Mouse (Mus musculus) stomach, postnatal 0 days (tissue): ENCODE measurements at regions not wholly inside any gene's neighbourhood (a gene's known extent, or its start where the extent isn't known, plus 50 kb on each side); places are given as distances from the start of the nearest gene placed in this dataset.

Experiments
- ATAC-seq: fragments of 200-750 bp; cut with Nextera tagmentation; 2 replicates; pipeline ENCODE4 v1.8.0; 2017; ENCODE audit not compliant: low FRiP score, low TSS enrichment
- DNase-seq: peaks from one replicate; pipeline ENCODE4 v3.0.0-alpha.2; 2016; ENCODE audit warnings: low spot score
- H3K27ac ChIP-seq: fragments of 300-500 bp; sonication (generic); replicated peaks from 2 replicates; pipeline ENCODE4 v1.5.1; 2014; ENCODE audit warnings: mild to moderate bottlenecking, control low read depth
- H3K27me3 ChIP-seq: fragments of 300-500 bp; sonication (generic); 2 replicates; pipeline ENCODE4 v1.6.1; 2014; ENCODE audit warnings: low read length; ENCODE audit not compliant: control insufficient read depth, insufficient read depth
- H3K36me3 ChIP-seq: fragments of 300-500 bp; sonication (generic); 2 replicates; pipeline ENCODE4 v1.6.1; 2014; ENCODE audit warnings: low read length, mixed read lengths; ENCODE audit not compliant: control insufficient read depth, insufficient read depth
- H3K4me1 ChIP-seq: fragments of 300-500 bp; sonication (generic); replicated peaks from 2 replicates; pipeline ENCODE4 v1.6.1; 2014; ENCODE audit warnings: antibody characterized with exemption; ENCODE audit not compliant: control insufficient read depth, insufficient read depth
- H3K4me2 ChIP-seq: fragments of 300-500 bp; sonication (generic); replicated peaks from 2 replicates; pipeline ENCODE4 v1.6.1; 2014; ENCODE audit warnings: low read depth, mild to moderate bottlenecking, control low read depth, moderate library complexity
- H3K4me3 ChIP-seq: fragments of 300-500 bp; sonication (generic); 2 replicates; pipeline ENCODE4 v1.5.1; 2014; ENCODE audit warnings: low read depth, low read length, control low read depth
- H3K9ac ChIP-seq: fragments of 300-500 bp; sonication (generic); 2 replicates; pipeline ENCODE4 v1.6.1; 2014; ENCODE audit warnings: mild to moderate bottlenecking, low read length, control low read depth, mixed read lengths
- H3K9me3 ChIP-seq: fragments of 300-500 bp; sonication (generic); 2 replicates; pipeline ENCODE4 v1.6.1; 2016; ENCODE audit warnings: low read length; ENCODE audit not compliant: control insufficient read depth
- CTCF ChIP-seq: IDR thresholded peaks from 2 replicates; pipeline ENCODE4 v1.5.1; 2016; ENCODE audit warnings: antibody characterized with exemption, low read depth, mild to moderate bottlenecking, moderate library complexity
- EP300 ChIP-seq: optimal IDR thresholded peaks from 2 replicates; pipeline ENCODE3; 2016; ENCODE audit warnings: antibody characterized with exemption
- WGBS: fragments of 180-500 bp; shearing (Covaris S2); extraction: QIAGEN DNeasy Blood & Tissue Kit; methylation state at CpG from one replicate; pipeline ENCODE4 v1.1.7; 2014; 5-methylcytosine and 5-hydroxymethylcytosine counted together

- Histone ChIP-seq H3K9me3 (no peaks in the 10 kb centered on the region), H3K36me3 (no peaks in the 10 kb centered on the region), H3K4me2 (no peak overlapping the region), H3K27me3 (no peaks in the 10 kb centered on the region), H3K4me1 (no peaks in the 10 kb centered on the region), H3K9ac (no peak overlapping the region), H3K27ac (no peak overlapping the region), H3K4me3 (no peak overlapping the region)
- DNase-seq = no peak
- no peak for TF ChIP-seq CTCF
- no peak for TF ChIP-seq EP300
- 54% methylated on average over 8 of the region's 8 CpGs for WGBS
- no peak for ATAC-seq
Observed at GRCm38 (mm10) chr3:115766153-115766552, 51.3 kb upstream of the S1pr1 start.

GRCm38 (mm10) chr3:115768290-115768689 is 53.4 kb upstream of the S1pr1 start:
- no peaks in the 10 kb centered on the region for H3K36me3 ChIP-seq
- H3K9ac ChIP-seq = no peak overlapping the region
- H3K9me3 ChIP-seq = no peaks in the 10 kb centered on the region
- DNase-seq (no peak), ATAC-seq (no peak)
- no peaks in the 10 kb centered on the region for H3K27me3 ChIP-seq
- H3K4me1 ChIP-seq = no peaks in the 10 kb centered on the region
- no peak overlapping the region for H3K4me2 ChIP-seq
- WGBS = 88% methylated on average over 1 of the region's 1 CpGs
- H3K27ac ChIP-seq = no peak overlapping the region
- no peak overlapping the region for H3K4me3 ChIP-seq
- TF ChIP-seq CTCF = no peak
- TF ChIP-seq EP300 = no peak

GRCm38 (mm10) chr3:115768761-115769530 is 54.1 kb upstream of the S1pr1 start:
- WGBS = 75% methylated on average over 19 of the region's 19 CpGs
- Histone ChIP-seq H3K27ac (no peak overlapping the region), H3K4me2 (no peak overlapping the region), H3K4me1 (no peaks in the 10 kb centered on the region), H3K4me3 (no peak overlapping the region), H3K36me3 (no peaks in the 10 kb centered on the region), H3K9me3 (no peaks in the 10 kb centered on the region), H3K9ac (no peak overlapping the region), H3K27me3 (no peaks in the 10 kb centered on the region)
- TF ChIP-seq CTCF = no peak
- TF ChIP-seq EP300 = peak; percentile 59
- DNase-seq (no peak), ATAC-seq (no peak; the same call in 1 of the 2 replicates)

GRCm38 (mm10) chr3:115772676-115773075 is 57.8 kb upstream of the S1pr1 start:
- no peaks in the 10 kb centered on the region for H3K4me1 ChIP-seq
- DNase-seq (no peak), ATAC-seq (no peak)
- H3K9me3 ChIP-seq = no peaks in the 10 kb centered on the region
- H3K4me3 ChIP-seq = no peak overlapping the region
- TF ChIP-seq EP300 (no peak), CTCF (no peak)
- H3K27ac ChIP-seq = no peak overlapping the region
- H3K4me2 ChIP-seq = no peak overlapping the region
- no peak overlapping the region for H3K9ac ChIP-seq
- no peaks in the 10 kb centered on the region for H3K36me3 ChIP-seq
- 67% methylated on average over 5 of the region's 5 CpGs for WGBS
- H3K27me3 ChIP-seq = no peaks in the 10 kb centered on the region

DNA sequence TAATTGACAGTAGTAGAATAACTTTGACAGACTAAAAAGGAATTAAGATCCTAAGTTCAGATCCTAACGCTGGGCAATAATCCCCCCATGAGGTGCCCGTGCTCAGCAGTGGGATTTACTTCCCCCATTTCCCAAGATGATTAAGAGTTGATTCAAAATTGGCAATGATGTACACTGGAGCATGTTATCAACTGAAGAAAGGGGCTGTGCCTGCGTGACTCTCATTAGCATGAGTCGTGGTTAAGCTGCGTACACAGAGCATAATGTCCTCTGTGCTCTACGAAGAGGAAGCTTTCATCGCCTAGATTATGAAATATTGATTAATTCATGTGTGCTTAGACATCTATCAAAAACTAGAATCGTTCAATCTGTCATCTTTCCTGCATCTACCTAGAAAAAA is 59.4 kb upstream of the S1pr1 start:
- no peaks in the 10 kb centered on the region for H3K9me3 ChIP-seq
- 54% methylated on average over 8 of the region's 8 CpGs for WGBS
- H3K4me1 ChIP-seq = no peaks in the 10 kb centered on the region
- DNase-seq (no peak), ATAC-seq (no peak)
- H3K4me2 ChIP-seq = no peak overlapping the region
- H3K27me3 ChIP-seq = no peaks in the 10 kb centered on the region
- TF ChIP-seq EP300 (no peak), CTCF (no peak)
- H3K9ac ChIP-seq = no peak overlapping the region
- H3K36me3 ChIP-seq = no peaks in the 10 kb centered on the region
- H3K27ac ChIP-seq = no peak overlapping the region
- H3K4me3 ChIP-seq = no peak overlapping the region

DNA sequence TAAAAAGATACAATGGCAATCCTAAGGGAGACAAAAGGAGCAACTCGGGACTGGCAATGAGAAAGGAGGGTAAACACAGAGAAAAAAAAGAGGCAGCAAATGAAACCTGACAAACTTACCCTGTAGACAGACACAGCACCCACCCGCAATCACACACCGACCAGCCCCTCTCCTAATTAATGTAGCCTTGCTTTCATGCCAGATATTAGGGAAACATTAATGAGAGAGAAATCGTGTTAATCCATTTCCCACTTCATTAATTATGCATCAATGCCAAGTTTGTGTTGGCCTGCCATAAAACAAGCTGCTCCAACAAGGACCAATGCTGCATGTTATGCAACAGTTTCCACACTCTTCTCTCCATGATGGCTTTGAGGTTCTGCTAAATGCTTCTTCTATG is 59.9 kb upstream of the S1pr1 start:
- Histone ChIP-seq H3K4me1 (no peaks in the 10 kb centered on the region), H3K27ac (no peak overlapping the region), H3K9ac (no peak overlapping the region), H3K36me3 (no peaks in the 10 kb centered on the region), H3K4me2 (no peak overlapping the region), H3K27me3 (no peaks in the 10 kb centered on the region), H3K4me3 (no peak overlapping the region), H3K9me3 (no peaks in the 10 kb centered on the region)
- ATAC-seq (no peak), DNase-seq (no peak)
- WGBS = 62% methylated on average over 4 of the region's 4 CpGs
- TF ChIP-seq CTCF (no peak), EP300 (no peak)
